Mouse (Mus musculus) bone marrow, adult 2 months (tissue): ENCODE results near the gene Phactr2.

Experiments
- CTCF ChIP-seq: fragments of 200-500 bp; IDR thresholded peaks from 2 replicates; pipeline ENCODE4 v1.5.1; 2011; ENCODE audit warnings: low read length, control low read depth; ENCODE audit not compliant: control insufficient read depth, insufficient read depth
- POLR2A ChIP-seq: fragments of 200-500 bp; IDR thresholded peaks from 2 replicates; pipeline ENCODE4 v1.6.1; 2011; ENCODE audit warnings: low read depth, mild to moderate bottlenecking, control low read depth, low read length, borderline replicate concordance; ENCODE audit not compliant: control insufficient read depth

GRCm38 (mm10) chr10:13474568-13474955 lies 350 bp upstream of the Phactr2 start:
- no peak for TF ChIP-seq CTCF
- TF ChIP-seq POLR2A = no peak
